Mouse (Mus musculus): ENCODE data around the gene Rapgef2. TPM values are rescaled to one million over a fixed set of nuclear protein-coding genes. Genes with fewer than 3 reads are reported as not detected.
"Not testable (repeated sequence)": the region's sequence is repeated elsewhere in the genome, so short reads cannot be mapped to it uniquely, and the experiment has no call there.

Gene Rapgef2
- polyA plus RNA-seq, 1 experiment from 2014 or later = 9.1 TPM

- Histone ChIP-seq H3K4me3 (replicated peaks) (no peak overlapping the region), H3K27ac (no peak overlapping the region), H3K27me3 (no peaks in the 10 kb centered on the region), H3K36me3 (replicated peaks) (no peaks in the 10 kb centered on the region), H3K4me1 (peaks cover 4% of the 10 kb centered on the region; the same call in 1 of the 2 replicates), H3K9ac (no peak overlapping the region), H3K4me2 (no peak overlapping the region), H3K9me3 (no peaks in the 10 kb centered on the region)
- 88% methylated on average over 17 of the region's 17 CpGs for whole genome bisulfite sequencing
- ATAC-seq (ENCODE audit: low FRiP score) = no peak
Observed at GRCm38 (mm10) chr3:79227356-79228088, 58.8 kb downstream of the Rapgef2 start.

GRCm38 (mm10) chr3:79226807-79227206 is 59.5 kb downstream of the Rapgef2 start:
- H3K9ac ChIP-seq; H3K27ac ChIP-seq; H3K4me2 ChIP-seq; ATAC-seq (ENCODE audit: low FRiP score); H3K4me3 ChIP-seq (replicated peaks); H3K4me1 ChIP-seq; H3K9me3 ChIP-seq; H3K36me3 ChIP-seq (replicated peaks); H3K27me3 ChIP-seq: not testable (repeated sequence)
- 80% methylated on average over 1 of the region's 1 CpGs for WGBS

- Histone ChIP-seq H3K9me3 (no peaks in the 10 kb centered on the region), H3K27ac (no peak overlapping the region), H3K36me3 (replicated peaks) (no peaks in the 10 kb centered on the region), H3K4me1 (peaks cover 14% of the 10 kb centered on the region), H3K9ac (no peak overlapping the region), H3K4me2 (no peak overlapping the region), H3K4me3 (replicated peaks) (no peak overlapping the region), H3K27me3 (no peaks in the 10 kb centered on the region)
- no peak for ATAC-seq (ENCODE audit: low FRiP score)
- 80% methylated on average over 6 of the region's 6 CpGs for WGBS
Observed at GRCm38 (mm10) chr3:79225888-79226287, 60.4 kb downstream of the Rapgef2 start.

GRCm38 (mm10) chr3:79224352-79224751 is 62.0 kb downstream of the Rapgef2 start:
- Histone ChIP-seq H3K9me3 (no peaks in the 10 kb centered on the region), H3K4me1 (peaks cover 16% of the 10 kb centered on the region), H3K27ac (no peak overlapping the region), H3K36me3 (replicated peaks) (no peaks in the 10 kb centered on the region), H3K4me2 (no peak overlapping the region), H3K9ac (no peak overlapping the region), H3K27me3 (no peaks in the 10 kb centered on the region), H3K4me3 (replicated peaks) (no peak overlapping the region)
- 74% methylated on average over 7 of the region's 7 CpGs for WGBS
- ATAC-seq (ENCODE audit: low FRiP score) = no peak

- ATAC-seq (ENCODE audit: low FRiP score) = no peak
- no peaks in the 10 kb centered on the region for H3K9me3 ChIP-seq
- H3K36me3 ChIP-seq (replicated peaks) = no peaks in the 10 kb centered on the region
- peaks cover 26% of the 10 kb centered on the region for H3K4me1 ChIP-seq
- H3K4me3 ChIP-seq (replicated peaks) = no peak overlapping the region
- no peak overlapping the region for H3K27ac ChIP-seq
- WGBS = 70% methylated on average over 8 of the region's 8 CpGs
- H3K9ac ChIP-seq = no peak overlapping the region
- H3K4me2 ChIP-seq = no peak overlapping the region
- H3K27me3 ChIP-seq = no peaks in the 10 kb centered on the region
Observed at GRCm38 (mm10) chr3:79223281-79223680, 63.0 kb downstream of the Rapgef2 start.

GRCm38 (mm10) chr3:79222192-79222960 is 63.9 kb downstream of the Rapgef2 start:
- ATAC-seq (ENCODE audit: low FRiP score) = 0 out of 2 replicates have a peak, but pooled peaks have one; percentile 27
- Histone ChIP-seq H3K27me3 (no peaks in the 10 kb centered on the region), H3K4me3 (replicated peaks) (no peak overlapping the region), H3K27ac (no peak overlapping the region), H3K9ac (no peak overlapping the region), H3K9me3 (no peaks in the 10 kb centered on the region), H3K4me1 (peaks cover 28% of the 10 kb centered on the region), H3K36me3 (replicated peaks) (no peaks in the 10 kb centered on the region), H3K4me2 (no peak overlapping the region)
- WGBS = 54% methylated on average over 13 of the region's 13 CpGs

GRCm38 (mm10) chr3:79221296-79222191 is 64.8 kb downstream of the Rapgef2 start:
- WGBS = 32% methylated on average over 9 of the region's 9 CpGs
- Histone ChIP-seq H3K9me3 (no peaks in the 10 kb centered on the region), H3K4me3 (replicated peaks) (no peak overlapping the region), H3K4me2 (no peak overlapping the region), H3K27ac (no peak overlapping the region), H3K9ac (no peak overlapping the region), H3K36me3 (replicated peaks) (no peaks in the 10 kb centered on the region), H3K4me1 (peaks cover 25% of the 10 kb centered on the region), H3K27me3 (no peaks in the 10 kb centered on the region)
- ATAC-seq (ENCODE audit: low FRiP score) = peak; percentile 57; the same call in 1 of the 2 replicates

- Histone ChIP-seq H3K4me1 (peaks cover 25% of the 10 kb centered on the region), H3K9ac (no peak overlapping the region), H3K9me3 (no peaks in the 10 kb centered on the region), H3K27me3 (no peaks in the 10 kb centered on the region), H3K4me2 (no peak overlapping the region), H3K36me3 (replicated peaks) (no peaks in the 10 kb centered on the region), H3K4me3 (replicated peaks) (no peak overlapping the region), H3K27ac (no peak overlapping the region)
- WGBS = 35% methylated on average over 10 of the region's 10 CpGs
- no peak for ATAC-seq (ENCODE audit: low FRiP score)
Observed at GRCm38 (mm10) chr3:79219144-79219930, 67.0 kb downstream of the Rapgef2 start.

GRCm38 (mm10) chr3:79218566-79219051 is 67.7 kb downstream of the Rapgef2 start:
- Histone ChIP-seq H3K36me3 (replicated peaks) (no peaks in the 10 kb centered on the region), H3K4me2 (0 out of 2 replicates have a peak overlapping the region, but pooled peaks have one; percentile 6), H3K27me3 (no peaks in the 10 kb centered on the region), H3K9ac (no peak overlapping the region), H3K27ac (no peak overlapping the region), H3K4me1 (peaks cover 25% of the 10 kb centered on the region), H3K4me3 (replicated peaks) (no peak overlapping the region), H3K9me3 (no peaks in the 10 kb centered on the region)
- WGBS = 7% methylated on average over 4 of the region's 4 CpGs
- ATAC-seq (ENCODE audit: low FRiP score) = peak; percentile 10; the same call in 1 of the 2 replicates

GRCm38 (mm10) chr3:79210243-79210642 is 76.1 kb downstream of the Rapgef2 start:
- Histone ChIP-seq H3K4me3 (replicated peaks) (no peak overlapping the region), H3K36me3 (replicated peaks) (0 out of 2 replicates have a peak, but pooled peaks cover 2% of the 10 kb centered on the region), H3K27ac (no peak overlapping the region), H3K9ac (no peak overlapping the region), H3K27me3 (no peaks in the 10 kb centered on the region), H3K4me1 (peaks cover 4% of the 10 kb centered on the region; the same call in 1 of the 2 replicates), H3K4me2 (no peak overlapping the region), H3K9me3 (no peaks in the 10 kb centered on the region)
- ATAC-seq (ENCODE audit: low FRiP score) = no peak
- 78% methylated on average over 5 of the region's 5 CpGs for WGBS

- no peak overlapping the region for H3K9ac ChIP-seq
- no peak overlapping the region for H3K4me2 ChIP-seq
- WGBS = 92% methylated on average over 2 of the region's 2 CpGs
- H3K27me3 ChIP-seq = no peaks in the 10 kb centered on the region
- peaks cover 14% of the 10 kb centered on the region for H3K4me1 ChIP-seq
- ATAC-seq (ENCODE audit: low FRiP score) = no peak
- H3K4me3 ChIP-seq (replicated peaks) = no peak overlapping the region
- H3K9me3 ChIP-seq = no peaks in the 10 kb centered on the region
- no peak overlapping the region for H3K27ac ChIP-seq
- 0 out of 2 replicates have a peak, but pooled peaks cover 2% of the 10 kb centered on the region for H3K36me3 ChIP-seq (replicated peaks)
Observed at GRCm38 (mm10) chr3:79207216-79207615, 79.1 kb downstream of the Rapgef2 start.

All from forebrain, embryonic 12.5 days (tissue).